Mouse (Mus musculus): Measurements from ENCODE around the gene Gm21761.
"Not testable (repeated sequence)": the region's sequence is repeated elsewhere in the genome, so short reads cannot be mapped to it uniquely, and the experiment has no call there.

Gene Gm21761

DNA sequence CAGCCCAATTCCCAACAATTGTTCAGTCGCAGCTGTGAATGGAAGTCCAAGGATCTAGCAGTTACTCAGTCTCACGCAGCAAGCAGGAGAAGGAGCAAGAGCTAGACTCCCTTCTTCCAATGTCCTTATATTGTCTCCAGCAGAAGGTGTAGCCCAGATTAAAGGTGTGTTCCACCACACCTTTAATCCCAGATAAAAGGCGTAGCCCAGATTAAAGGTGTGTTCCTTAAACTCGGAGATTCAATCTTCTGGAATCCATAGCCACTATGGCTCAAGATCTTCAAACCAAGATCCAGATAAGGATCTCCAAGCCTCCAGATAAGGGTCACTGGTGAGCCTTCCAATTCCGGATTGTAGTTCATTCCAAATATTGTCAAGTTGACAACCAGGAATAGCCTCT, at the start of gene Gm21761:
Gene Gm21761, minus strand, starts transcription at position 101 of the 400 bp plus-strand sequence.
- DNase-seq = not testable (repeated sequence)

DNA sequence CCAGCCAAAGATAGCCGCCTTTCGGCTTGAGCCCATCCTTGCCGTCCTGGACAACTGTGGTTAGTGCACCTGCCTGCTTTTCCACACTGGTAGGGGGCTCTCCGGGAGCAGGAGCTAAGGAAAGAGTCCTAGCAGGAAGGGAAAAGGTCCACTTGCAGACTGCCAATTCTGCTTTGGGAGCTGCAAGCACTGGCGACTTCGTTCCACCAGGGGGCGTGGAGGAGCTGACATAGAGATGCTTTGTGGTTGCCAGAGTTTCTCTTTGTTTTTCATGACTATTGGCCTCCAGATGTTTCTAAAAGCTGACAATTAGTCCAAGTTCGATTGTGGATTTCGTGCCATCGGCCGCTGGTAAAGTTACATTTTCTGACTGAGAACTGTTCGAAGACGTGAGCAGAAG, 40.1 kb upstream of the Gm21761 start:
- DNase-seq = not testable (repeated sequence)

DNA sequence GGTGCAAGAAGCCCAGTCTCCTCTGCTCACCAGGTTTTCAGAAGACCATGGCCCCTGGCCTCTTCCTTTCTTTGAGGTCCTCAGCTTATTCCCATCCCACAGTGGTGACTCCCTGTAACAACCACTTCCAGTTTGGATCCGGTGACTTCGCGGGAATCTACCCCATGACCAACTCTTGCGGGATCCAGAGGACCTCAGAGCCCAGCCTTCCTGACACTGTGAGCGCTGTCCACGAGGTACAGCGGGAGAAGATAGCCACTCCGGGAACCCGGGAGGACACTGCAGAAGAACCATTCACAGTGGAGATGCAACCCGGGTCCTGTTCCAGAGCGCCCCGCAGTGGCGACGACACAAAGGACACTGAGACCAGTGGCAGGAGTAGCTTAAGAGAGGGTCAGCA, 39.1 kb upstream of the Gm21761 start:
- not testable (repeated sequence) for DNase-seq

GRCm38 (mm10) chr13:119965968-119966367, 36.9 kb upstream of the Gm21761 start:
- peak; percentile 84 for DNase-seq

DNA sequence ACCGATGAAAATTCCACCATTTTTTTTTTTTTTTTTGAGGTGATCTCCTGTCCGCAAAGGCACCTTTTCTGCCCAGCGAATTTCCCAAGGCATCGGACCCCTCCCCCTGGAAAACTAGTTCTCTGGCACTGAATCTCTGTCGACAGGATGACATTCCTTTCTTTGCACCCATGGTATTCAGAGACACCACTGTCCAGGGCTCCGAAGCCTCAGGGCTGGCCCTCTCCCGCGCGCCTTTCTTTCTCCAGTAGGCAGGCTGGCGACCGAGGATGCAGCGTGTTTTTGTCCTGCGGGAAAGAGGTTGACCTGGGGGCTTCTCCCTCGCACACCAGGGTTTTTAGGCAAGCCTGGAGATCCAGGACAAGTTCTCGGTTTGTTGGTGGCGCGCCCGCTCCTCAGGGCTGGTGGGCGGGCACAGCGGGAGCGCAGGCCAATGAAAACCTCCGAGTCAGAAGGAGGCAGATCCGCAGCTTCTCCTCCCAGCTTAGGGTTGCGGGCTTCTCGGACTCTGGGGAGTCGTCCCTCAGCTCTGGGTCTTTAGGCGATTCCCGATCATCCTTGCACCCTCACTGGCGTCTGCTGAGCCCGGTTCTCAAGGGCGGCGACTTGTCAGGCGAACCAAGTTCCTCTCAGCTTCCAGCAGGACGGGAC, 36.4 kb upstream of the Gm21761 start:
- peak; percentile 48 for DNase-seq

- not testable (repeated sequence) for DNase-seq
These were observed 33.8 kb upstream of the Gm21761 start for GRCm38 (mm10) chr13:119962856-119963255.

GRCm38 (mm10) chr13:119955567-119955966, 26.5 kb upstream of the Gm21761 start:
- not testable (repeated sequence) for DNase-seq

DNA sequence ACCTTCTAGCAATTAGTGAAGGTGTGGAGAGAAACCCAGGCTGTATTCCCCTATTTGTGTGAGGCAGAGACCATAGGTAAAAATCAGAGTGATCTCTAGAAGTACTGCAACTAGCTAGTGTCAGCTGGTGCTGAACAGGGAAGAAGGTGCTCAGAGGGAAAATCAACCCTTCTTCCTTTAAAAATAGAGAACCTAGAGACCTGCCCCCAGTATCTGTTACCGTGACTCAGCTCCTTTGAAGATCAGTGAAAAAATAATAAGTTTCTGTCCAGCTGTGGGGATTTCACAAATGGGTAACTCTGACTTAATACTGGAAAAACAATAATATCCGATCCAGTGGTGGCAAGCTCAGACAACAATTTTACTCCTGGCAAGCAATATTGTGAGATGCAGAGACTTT, 26.0 kb upstream of the Gm21761 start:
- not testable (repeated sequence) for DNase-seq

DNA sequence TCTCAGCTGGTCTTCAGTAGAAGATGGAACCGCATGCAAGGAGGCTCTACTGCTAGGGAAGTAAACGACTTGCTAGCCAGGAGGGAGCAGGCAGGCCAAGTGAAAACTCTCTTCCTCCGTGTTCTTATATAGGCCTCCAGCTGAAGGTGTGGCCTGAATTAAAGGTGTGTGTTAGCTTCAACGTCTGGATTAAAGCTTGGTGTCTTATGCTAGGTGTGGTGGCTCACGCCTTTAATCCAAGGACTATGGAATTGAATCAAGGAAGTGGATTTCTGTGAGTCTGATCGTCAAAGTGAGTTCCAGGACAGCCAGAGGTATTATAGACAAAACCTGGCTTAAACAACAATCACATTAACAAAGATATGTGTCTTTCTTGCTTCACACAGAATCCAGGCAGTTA, 21.6 kb upstream of the Gm21761 start, which contains the start of gene B020031M17Rik:
Gene B020031M17Rik, minus strand, starts transcription at position 101 of the 400 bp plus-strand sequence.
- DNase-seq = peak; percentile 10

DNA sequence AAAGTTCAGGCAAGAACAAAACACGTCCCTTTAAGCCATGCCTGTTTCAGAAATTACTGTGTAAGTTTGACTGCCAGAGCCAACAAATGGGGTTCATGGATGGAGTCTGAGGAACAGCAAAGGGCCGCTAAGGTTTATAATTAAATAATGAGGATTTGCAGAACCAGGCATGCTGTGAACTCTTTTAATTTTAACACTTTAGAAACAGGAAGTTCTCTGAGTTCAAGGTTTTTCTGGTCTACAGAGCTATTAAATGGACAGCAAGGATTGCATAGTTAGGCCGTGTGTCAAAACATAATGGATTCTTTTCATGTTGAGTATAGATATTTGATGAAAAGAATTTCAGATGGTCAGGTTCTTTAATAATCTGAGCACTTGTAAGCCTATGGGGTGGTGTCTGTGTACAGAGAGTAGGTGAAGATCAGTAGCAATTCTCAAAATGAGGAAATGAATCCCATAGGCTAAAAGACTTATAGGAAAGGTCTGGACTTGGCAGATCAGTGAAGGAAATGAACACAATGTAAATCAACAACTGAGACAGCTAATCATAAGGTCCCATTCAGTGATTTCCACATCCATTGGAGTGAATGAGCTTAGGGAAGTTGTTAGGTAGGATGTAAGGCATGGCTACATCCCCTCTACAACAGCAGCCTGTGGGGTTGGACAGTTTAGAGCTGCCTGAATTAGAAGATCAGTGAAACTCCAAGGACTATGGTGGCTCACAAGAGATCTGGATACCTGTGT, 4.3 kb downstream of the Gm21761 start:
- DNase-seq = not testable (repeated sequence)

GRCm38 (mm10) chr13:119916966-119917722, 11.9 kb downstream of the Gm21761 start:
- DNase-seq = peak; percentile 4

DNA sequence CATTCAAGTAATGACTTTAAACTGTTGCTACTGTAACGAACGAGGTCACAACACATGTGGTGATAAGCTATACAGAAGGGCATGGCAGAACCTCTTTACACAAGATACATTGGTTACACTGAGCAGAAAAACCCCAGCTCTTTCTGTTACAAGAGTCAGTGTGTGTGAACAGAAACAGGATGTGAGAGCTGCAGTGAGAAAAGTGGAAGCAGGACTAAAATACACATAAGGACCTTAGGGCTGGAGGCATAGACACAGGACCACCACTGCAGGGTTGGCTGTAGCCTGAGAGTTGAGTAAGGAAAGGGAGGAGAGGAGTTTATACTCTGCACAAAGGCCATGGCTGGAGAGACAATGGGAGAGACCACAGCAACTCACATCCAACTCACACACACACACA, 12.6 kb downstream of the Gm21761 start:
- peak; percentile 22 for DNase-seq

- DNase-seq = not testable (repeated sequence)
These were observed 30.5 kb downstream of the Gm21761 start for GRCm38 (mm10) chr13:119898549-119898948.

DNA sequence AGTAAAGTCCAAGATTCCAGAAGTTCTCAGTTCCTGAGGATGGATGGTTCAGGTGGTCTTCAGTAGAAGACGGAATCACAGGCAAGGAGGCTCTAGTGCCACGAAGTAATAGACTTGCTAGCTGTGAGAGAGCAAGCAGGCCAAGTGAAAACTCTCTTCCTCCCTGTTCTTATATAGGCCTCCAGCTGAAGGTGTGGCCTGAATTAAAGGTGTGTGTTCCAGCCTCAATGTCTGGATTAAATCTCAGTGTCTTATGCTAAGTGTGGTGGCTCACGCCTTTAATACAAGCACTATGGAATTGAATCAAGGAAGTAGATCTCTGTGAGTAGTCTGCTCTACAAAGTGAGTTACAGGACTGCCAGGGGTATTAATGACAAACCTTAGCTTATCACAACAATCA, 34.4 kb downstream of the Gm21761 start, which contains the start of gene Tcstv1:
Gene Tcstv1, minus strand, starts transcription at position 101 of the 400 bp plus-strand sequence.
- not testable (repeated sequence) for DNase-seq

GRCm38 (mm10) chr13:119886896-119887295, 42.2 kb downstream of the Gm21761 start:
- not testable (repeated sequence) for DNase-seq

GRCm38 (mm10) chr13:119864395-119864999, 64.6 kb downstream of the Gm21761 start:
- DNase-seq = not testable (repeated sequence)

- DNase-seq = not testable (repeated sequence)
These were observed 66.7 kb downstream of the Gm21761 start for GRCm38 (mm10) chr13:119862399-119862798.

All from heart, adult 11 months (tissue).